Mouse (Mus musculus): ENCODE data around the gene Klhl10. TPM values are rescaled to one million over a fixed set of nuclear protein-coding genes. Genes with fewer than 3 reads are reported as not detected.

The Klhl10 gene
- total RNA-seq (2014; rRNA removed; ENCODE audit: low replicate concordance) (not detected in 2 replicates), polyA plus RNA-seq (2015; fragmentation: Nextera tagmentation; extraction: Ambion mirVana) (0.34 and 0.47 TPM in 2 replicates)

- WGBS, result 78% methylated on average over 8 of the region's 8 CpGs
- no peak for TF ChIP-seq EP300 (IDR thresholded peaks at IDR 0.05; ENCODE audit: low read depth)
- TF ChIP-seq CTCF (IDR thresholded peaks at IDR 0.05; ENCODE audit: low read depth), result no peak
- H3K36me3 ChIP-seq (replicated peaks; ENCODE audit: control insufficient read depth, insufficient read depth, low read length), result peaks cover 13% of the 10 kb centered on the region; the same call in 1 of the 2 replicates
- peak within 1 kb of the TSS; percentile 82 for H3K9ac ChIP-seq (replicated peaks; ENCODE audit: low read depth, low read length)
- H3K4me3 ChIP-seq (ENCODE audit: low read depth, low read length), result peak within 1 kb of the TSS; percentile 95
- ATAC-seq (ENCODE audit: insufficient read depth, low read depth) (no peak), DNase-seq (ENCODE audit: low spot score) (no peak)
- peak within 1 kb of the TSS; percentile 56; the same call in 1 of the 2 replicates for H3K27ac ChIP-seq (ENCODE audit: low read depth)
- no peaks in the 10 kb centered on the region for H3K27me3 ChIP-seq (ENCODE audit: control insufficient read depth, insufficient read depth, low read length)
- no peaks in the 10 kb centered on the region for H3K9me3 ChIP-seq (replicated peaks; ENCODE audit: control insufficient read depth, low read length)
- peak within 1 kb of the TSS; percentile 98 for H3K4me2 ChIP-seq (ENCODE audit: low read depth, low read length)
- H3K4me1 ChIP-seq (ENCODE audit: control insufficient read depth, insufficient read depth), result peaks cover 12% of the 10 kb centered on the region
These were observed at the start of gene Klhl10, which contains the start of gene Nt5c3b for GRCm38 (mm10) chr11:100441797-100442196. TSS of gene Klhl10 (plus strand) at chr11:100441917. TSS of gene Nt5c3b (minus strand) at chr11:100441808.

- 61% methylated on average over 5 of the region's 5 CpGs for WGBS
- H3K36me3 ChIP-seq (replicated peaks; ENCODE audit: control insufficient read depth, insufficient read depth, low read length), result 0 out of 2 replicates have a peak, but pooled peaks cover 4% of the 10 kb centered on the region
- peaks cover 78% of the 10 kb centered on the region for H3K4me1 ChIP-seq (ENCODE audit: control insufficient read depth, insufficient read depth)
- H3K4me3 ChIP-seq (ENCODE audit: low read depth, low read length), result no peak overlapping the region
- H3K9me3 ChIP-seq (replicated peaks; ENCODE audit: control insufficient read depth, low read length), result no peaks in the 10 kb centered on the region
- H3K9ac ChIP-seq (replicated peaks; ENCODE audit: low read depth, low read length), result no peak overlapping the region
- DNase-seq (ENCODE audit: low spot score) (no peak), ATAC-seq (ENCODE audit: insufficient read depth, low read depth) (no peak)
- H3K27ac ChIP-seq (ENCODE audit: low read depth), result peak overlapping the region; percentile 37
- no peak overlapping the region for H3K4me2 ChIP-seq (ENCODE audit: low read depth, low read length)
- TF ChIP-seq EP300 (IDR thresholded peaks at IDR 0.05; ENCODE audit: low read depth) (no peak), CTCF (IDR thresholded peaks at IDR 0.05; ENCODE audit: low read depth) (no peak)
- no peaks in the 10 kb centered on the region for H3K27me3 ChIP-seq (ENCODE audit: control insufficient read depth, insufficient read depth, low read length)
These were observed 48.8 kb upstream of the Klhl10 start for GRCm38 (mm10) chr11:100392958-100393357.

- peaks cover 75% of the 10 kb centered on the region for H3K4me1 ChIP-seq (ENCODE audit: control insufficient read depth, insufficient read depth)
- H3K27ac ChIP-seq (ENCODE audit: low read depth), result peak overlapping the region; percentile 37; the same call in 1 of the 2 replicates
- 32% methylated on average over 7 of the region's 7 CpGs for WGBS
- no peak overlapping the region for H3K9ac ChIP-seq (replicated peaks; ENCODE audit: low read depth, low read length)
- no peaks in the 10 kb centered on the region for H3K9me3 ChIP-seq (replicated peaks; ENCODE audit: control insufficient read depth, low read length)
- ATAC-seq (ENCODE audit: insufficient read depth, low read depth) (no peak), DNase-seq (ENCODE audit: low spot score) (no peak)
- H3K4me3 ChIP-seq (ENCODE audit: low read depth, low read length), result no peak overlapping the region; the same call in 1 of the 2 replicates
- TF ChIP-seq CTCF (IDR thresholded peaks at IDR 0.05; ENCODE audit: low read depth) (no peak), EP300 (IDR thresholded peaks at IDR 0.05; ENCODE audit: low read depth) (no peak)
- 0 out of 2 replicates have a peak, but pooled peaks cover 4% of the 10 kb centered on the region for H3K36me3 ChIP-seq (replicated peaks; ENCODE audit: control insufficient read depth, insufficient read depth, low read length)
- H3K4me2 ChIP-seq (ENCODE audit: low read depth, low read length), result peak overlapping the region; percentile 29
- H3K27me3 ChIP-seq (ENCODE audit: control insufficient read depth, insufficient read depth, low read length), result no peaks in the 10 kb centered on the region
These were observed 48.0 kb upstream of the Klhl10 start for GRCm38 (mm10) chr11:100393733-100394132.

GRCm38 (mm10) chr11:100394353-100395074 lies 47.2 kb upstream of the Klhl10 start:
- no peaks in the 10 kb centered on the region for H3K27me3 ChIP-seq (ENCODE audit: control insufficient read depth, insufficient read depth, low read length)
- peak overlapping the region; percentile 82 for H3K4me2 ChIP-seq (ENCODE audit: low read depth, low read length)
- no peak for ATAC-seq (ENCODE audit: insufficient read depth, low read depth)
- H3K9me3 ChIP-seq (replicated peaks; ENCODE audit: control insufficient read depth, low read length), result no peaks in the 10 kb centered on the region
- H3K36me3 ChIP-seq (replicated peaks; ENCODE audit: control insufficient read depth, insufficient read depth, low read length), result 0 out of 2 replicates have a peak, but pooled peaks cover 4% of the 10 kb centered on the region
- TF ChIP-seq EP300 (IDR thresholded peaks at IDR 0.05; ENCODE audit: low read depth), result no peak
- TF ChIP-seq CTCF (IDR thresholded peaks at IDR 0.05; ENCODE audit: low read depth), result no peak
- no peak for DNase-seq (ENCODE audit: low spot score)
- H3K4me3 ChIP-seq (ENCODE audit: low read depth, low read length), result peak overlapping the region; percentile 79; the same call in 1 of the 2 replicates
- peak overlapping the region; percentile 89 for H3K27ac ChIP-seq (ENCODE audit: low read depth)
- H3K4me1 ChIP-seq (ENCODE audit: control insufficient read depth, insufficient read depth), result peaks cover 67% of the 10 kb centered on the region
- peak overlapping the region; percentile 86; the same call in 1 of the 2 replicates for H3K9ac ChIP-seq (replicated peaks; ENCODE audit: low read depth, low read length)
- WGBS, result 55% methylated on average over 5 of the region's 5 CpGs

GRCm38 (mm10) chr11:100395200-100395599 lies 46.5 kb upstream of the Klhl10 start:
- no peaks in the 10 kb centered on the region for H3K27me3 ChIP-seq (ENCODE audit: control insufficient read depth, insufficient read depth, low read length)
- 3% methylated on average over 11 of the region's 11 CpGs for WGBS
- peak; percentile 55 for DNase-seq (ENCODE audit: low spot score)
- peak overlapping the region; percentile 86; the same call in 1 of the 2 replicates for H3K9ac ChIP-seq (replicated peaks; ENCODE audit: low read depth, low read length)
- H3K27ac ChIP-seq (ENCODE audit: low read depth), result peak overlapping the region; percentile 89
- no peaks in the 10 kb centered on the region for H3K9me3 ChIP-seq (replicated peaks; ENCODE audit: control insufficient read depth, low read length)
- H3K4me2 ChIP-seq (ENCODE audit: low read depth, low read length), result peak overlapping the region; percentile 82
- H3K36me3 ChIP-seq (replicated peaks; ENCODE audit: control insufficient read depth, insufficient read depth, low read length), result 0 out of 2 replicates have a peak, but pooled peaks cover 4% of the 10 kb centered on the region
- ATAC-seq (ENCODE audit: insufficient read depth, low read depth), result no peak
- H3K4me1 ChIP-seq (ENCODE audit: control insufficient read depth, insufficient read depth), result peaks cover 67% of the 10 kb centered on the region
- TF ChIP-seq CTCF (IDR thresholded peaks at IDR 0.05; ENCODE audit: low read depth) (no peak), EP300 (IDR thresholded peaks at IDR 0.05; ENCODE audit: low read depth) (peak; percentile 41; the same call in 1 of the 2 replicates)
- peak overlapping the region; percentile 79 for H3K4me3 ChIP-seq (ENCODE audit: low read depth, low read length)

All from heart, postnatal 0 days (tissue).